Mouse (Mus musculus): ENCODE measurements around the gene Paqr4. TPM values are rescaled to one million over a fixed set of nuclear protein-coding genes. Genes with fewer than 3 reads are reported as not detected.

The Paqr4 gene
- total RNA-seq, 2 experiments from 2014 or later: 5.7 to 9.1 TPM

- DNase-seq: no peak
- intact Hi-C loops (cut with DNase I; ENCODE audit: low total_unique reads): no loop called here
These were observed 16.9 kb upstream of the Paqr4 start for GRCm38 (mm10) chr17:23757581-23757980.

- DNase-seq: no peak
- intact Hi-C loops (cut with DNase I; ENCODE audit: low total_unique reads): no loop called here
These were observed 15.0 kb upstream of the Paqr4 start for GRCm38 (mm10) chr17:23755689-23756088.

DNA sequence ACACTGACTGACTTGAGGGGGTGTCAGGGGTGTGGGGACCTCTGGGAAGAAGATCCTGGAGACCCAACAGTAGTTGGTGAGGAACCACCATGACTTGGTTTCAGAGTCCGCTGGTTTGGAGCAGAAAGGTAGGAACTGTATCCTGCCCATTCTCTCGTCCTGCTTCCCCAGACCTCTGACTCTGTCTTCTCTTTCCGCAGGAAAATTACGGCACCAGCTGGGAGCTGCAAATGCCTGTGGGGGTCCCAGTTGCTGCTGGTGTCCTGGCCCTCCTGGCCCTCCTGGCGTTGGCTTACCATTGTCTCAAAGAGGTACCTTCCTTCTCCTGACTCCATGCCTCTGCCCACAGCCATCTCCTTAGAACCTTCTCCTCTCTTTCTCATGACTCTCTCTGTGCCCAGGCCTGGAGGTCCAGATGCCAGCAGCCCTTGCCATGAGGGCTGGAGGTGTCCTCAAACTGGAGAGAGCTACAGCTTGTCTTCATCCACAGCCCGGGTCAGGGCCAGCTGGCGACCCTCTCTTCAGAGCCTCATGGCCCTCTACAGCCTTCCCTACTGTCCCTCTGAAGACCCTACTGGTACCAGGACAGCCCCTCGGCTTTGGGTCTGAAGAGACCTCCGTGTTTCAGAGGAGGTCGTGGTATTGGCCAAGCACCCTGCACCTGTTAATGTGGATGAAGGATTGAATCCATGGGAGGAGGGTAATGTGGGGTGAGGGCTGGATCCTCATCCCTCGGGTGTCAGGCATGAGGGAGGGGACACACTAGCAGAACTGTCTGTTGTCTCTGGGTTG lies 8.9 kb upstream of the Paqr4 start:
- intact Hi-C loops (cut with DNase I; ENCODE audit: low total_unique reads): no loop called here
- DNase-seq: no peak

GRCm38 (mm10) chr17:23748631-23749391 lies 8.1 kb upstream of the Paqr4 start:
- no peak for DNase-seq
- intact Hi-C loops (cut with DNase I; ENCODE audit: low total_unique reads): no loop called here

- intact Hi-C loops (cut with DNase I; ENCODE audit: low total_unique reads): no loop called here
- DNase-seq: no peak
These were observed 7.4 kb upstream of the Paqr4 start for GRCm38 (mm10) chr17:23748026-23748425.

DNA sequence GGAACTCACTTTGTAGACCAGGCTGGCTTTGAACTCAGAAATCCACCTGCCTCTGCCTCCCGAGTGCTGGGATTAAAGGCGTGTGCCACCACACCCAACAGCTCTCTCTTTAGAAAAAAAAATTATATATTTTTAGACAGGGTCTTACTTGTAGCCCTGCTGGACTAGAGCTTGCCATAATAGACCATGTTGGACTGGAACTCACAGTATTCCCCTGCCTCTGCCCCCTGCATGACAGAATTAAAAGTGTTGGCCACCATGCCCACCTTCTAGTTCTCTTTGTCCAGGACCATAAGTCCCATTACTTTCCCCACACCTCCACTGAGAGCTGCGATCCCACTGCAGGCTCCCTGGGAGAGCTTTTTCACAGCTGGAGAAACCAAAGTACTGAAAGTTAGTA lies 6.8 kb upstream of the Paqr4 start:
- DNase-seq: no peak
- intact Hi-C loops (cut with DNase I; ENCODE audit: low total_unique reads): no loop called here

GRCm38 (mm10) chr17:23746767-23747166 lies 6.1 kb upstream of the Paqr4 start:
- DNase-seq: no peak
- intact Hi-C loops (cut with DNase I; ENCODE audit: low total_unique reads): no loop called here

DNA sequence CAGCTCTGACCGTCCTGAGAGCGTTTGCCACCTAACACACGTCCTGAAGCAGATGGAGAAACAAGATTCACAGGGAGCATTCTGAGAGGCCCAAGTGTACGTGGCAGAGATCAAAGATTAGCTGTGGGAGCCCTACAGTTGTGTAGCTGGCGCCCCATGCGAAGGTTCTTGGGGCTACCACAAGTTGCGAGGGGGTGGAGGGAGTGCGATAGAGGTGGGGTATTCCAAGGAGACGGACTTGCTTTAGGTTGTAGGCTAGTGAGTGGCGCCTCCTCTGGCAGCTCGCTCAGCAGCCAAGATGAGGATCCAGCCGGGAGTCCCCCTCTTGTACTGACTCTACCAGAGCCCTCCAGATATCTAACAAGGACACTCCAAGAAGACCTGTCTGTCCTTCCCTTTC lies 5.6 kb upstream of the Paqr4 start:
- no peak for DNase-seq
- intact Hi-C loops (cut with DNase I; ENCODE audit: low total_unique reads): no loop called here

DNA sequence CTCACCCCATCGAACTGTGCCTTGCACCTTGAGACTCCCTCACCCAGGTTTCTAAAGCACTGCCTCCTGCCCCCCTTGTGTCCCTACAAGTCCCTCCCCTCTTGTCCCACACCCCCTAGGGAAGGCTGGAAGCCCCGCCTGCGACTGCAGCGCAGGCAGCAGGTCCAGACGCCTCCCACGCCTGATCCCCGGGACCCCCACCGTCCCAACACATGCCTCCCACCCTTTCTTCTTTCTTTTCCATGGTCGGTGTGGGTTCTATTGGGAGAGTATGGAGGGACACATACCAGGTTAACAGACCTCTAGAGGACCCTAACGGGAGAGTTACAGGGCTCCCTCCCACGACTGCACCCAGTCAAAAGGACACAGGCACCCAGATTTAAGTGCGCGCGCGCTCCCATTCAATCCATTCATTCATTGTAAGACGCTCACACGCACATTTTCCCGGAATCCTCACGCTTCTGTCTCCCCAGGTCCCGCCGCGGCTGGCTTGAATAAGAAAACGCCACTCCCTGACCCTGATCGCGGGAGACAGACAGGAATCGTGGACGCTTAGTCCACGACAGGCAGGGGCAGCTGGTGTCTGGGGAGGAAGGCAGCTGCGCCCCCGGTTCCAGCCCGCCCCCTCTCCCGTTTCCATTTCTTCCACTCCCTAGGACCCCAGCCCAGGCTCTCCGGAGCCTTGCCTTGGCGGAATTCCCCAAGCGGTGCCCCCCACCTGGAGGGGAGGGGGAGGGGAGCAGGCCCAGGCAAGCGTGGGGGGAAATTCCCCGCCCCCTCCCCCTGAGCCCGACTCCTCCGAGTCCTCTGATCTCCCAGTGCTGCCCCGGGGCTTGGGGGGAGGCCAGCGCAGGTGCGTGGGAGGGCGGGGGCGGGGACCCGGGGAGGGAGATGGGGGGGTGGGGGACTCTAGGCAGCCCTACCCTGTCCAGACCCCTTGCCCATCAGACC lies 4.9 kb upstream of the Paqr4 start, which contains the start of gene Kremen2:
Gene Kremen2, minus strand, starts transcription at position 533 of the 951 bp plus-strand sequence.
- intact Hi-C loops (cut with DNase I; ENCODE audit: low total_unique reads): no loop called here
- no peak for DNase-seq

GRCm38 (mm10) chr17:23744651-23745050 lies 4.0 kb upstream of the Paqr4 start:
- DNase-seq: no peak
- intact Hi-C loops (cut with DNase I; ENCODE audit: low total_unique reads): no loop called here

GRCm38 (mm10) chr17:23744076-23744475 lies 3.4 kb upstream of the Paqr4 start:
- intact Hi-C loops (cut with DNase I; ENCODE audit: low total_unique reads): no loop called here
- DNase-seq: no peak

DNA sequence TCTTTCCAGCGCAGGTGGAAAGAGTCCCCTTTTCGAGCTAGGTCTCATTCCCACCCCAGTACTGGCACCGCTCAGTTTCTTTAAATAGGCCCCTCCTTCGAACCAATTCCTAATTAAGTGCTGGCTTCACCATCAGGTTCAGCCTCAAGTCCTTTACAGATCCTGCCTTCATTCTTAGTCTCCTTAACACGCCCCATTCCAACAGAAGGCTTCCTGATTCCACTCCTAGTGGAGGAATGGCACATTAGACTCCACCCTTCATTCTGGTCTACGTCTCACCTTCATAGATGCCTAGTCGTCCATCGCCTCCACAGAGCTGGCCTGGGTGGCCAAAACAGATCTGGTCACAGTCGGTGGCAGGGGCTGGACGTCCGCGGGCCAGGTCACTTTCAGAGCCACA lies 2.3 kb upstream of the Paqr4 start:
- intact Hi-C loops (cut with DNase I; ENCODE audit: low total_unique reads): no loop called here
- DNase-seq: no peak

GRCm38 (mm10) chr17:23742210-23742793 lies 1.6 kb upstream of the Paqr4 start:
- intact Hi-C loops (cut with DNase I; ENCODE audit: low total_unique reads): no loop called here
- DNase-seq: no peak

DNA sequence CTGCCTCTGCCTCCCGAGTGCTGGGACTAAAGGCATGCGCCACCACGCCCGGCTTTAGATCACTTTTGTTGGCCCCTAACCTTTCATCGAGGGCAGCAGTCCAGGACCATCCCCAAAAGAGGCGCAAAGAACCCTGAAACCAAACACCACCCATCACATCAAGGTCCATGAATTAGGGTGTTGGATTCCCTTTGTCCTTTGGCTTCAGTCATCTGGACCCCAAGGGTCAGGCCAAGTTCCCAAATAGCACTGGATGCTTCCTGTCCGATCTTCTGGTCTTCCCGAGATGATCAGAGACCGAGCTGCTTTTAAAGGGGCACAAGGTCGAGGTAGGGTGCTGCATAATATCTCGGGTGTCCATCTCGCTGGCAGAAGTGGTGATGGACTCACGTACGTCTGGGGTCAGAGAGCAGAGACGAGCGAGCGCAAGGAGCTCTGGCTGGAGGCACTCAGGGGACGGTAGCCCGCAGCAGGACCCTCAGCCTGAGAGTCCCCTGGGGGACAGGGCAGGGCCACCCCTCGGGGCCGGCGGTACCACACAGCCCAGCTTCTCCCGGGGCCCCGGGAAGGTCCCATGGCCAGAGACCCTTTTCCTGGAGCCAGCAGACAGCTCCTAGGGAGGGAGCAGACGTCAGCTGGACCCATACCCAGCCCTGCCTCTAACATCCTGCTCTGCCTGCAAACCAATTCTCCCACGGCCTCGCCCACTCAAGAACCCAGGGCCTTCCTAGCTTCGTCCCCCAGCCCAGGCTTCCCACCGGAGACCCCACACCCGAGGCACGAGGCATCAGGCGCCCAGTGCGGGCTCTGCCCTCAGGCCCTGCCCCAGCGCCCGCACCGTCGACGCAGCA lies 917 bp upstream of the Paqr4 start:
- DNase-seq: no peak
- intact Hi-C loops (cut with DNase I; ENCODE audit: low total_unique reads): no loop called here

GRCm38 (mm10) chr17:23740136-23740584 lies 507 bp downstream of the Paqr4 start:
- peak; percentile 89 for DNase-seq
- intact Hi-C loops (cut with DNase I; ENCODE audit: low total_unique reads): no loop called here

DNA sequence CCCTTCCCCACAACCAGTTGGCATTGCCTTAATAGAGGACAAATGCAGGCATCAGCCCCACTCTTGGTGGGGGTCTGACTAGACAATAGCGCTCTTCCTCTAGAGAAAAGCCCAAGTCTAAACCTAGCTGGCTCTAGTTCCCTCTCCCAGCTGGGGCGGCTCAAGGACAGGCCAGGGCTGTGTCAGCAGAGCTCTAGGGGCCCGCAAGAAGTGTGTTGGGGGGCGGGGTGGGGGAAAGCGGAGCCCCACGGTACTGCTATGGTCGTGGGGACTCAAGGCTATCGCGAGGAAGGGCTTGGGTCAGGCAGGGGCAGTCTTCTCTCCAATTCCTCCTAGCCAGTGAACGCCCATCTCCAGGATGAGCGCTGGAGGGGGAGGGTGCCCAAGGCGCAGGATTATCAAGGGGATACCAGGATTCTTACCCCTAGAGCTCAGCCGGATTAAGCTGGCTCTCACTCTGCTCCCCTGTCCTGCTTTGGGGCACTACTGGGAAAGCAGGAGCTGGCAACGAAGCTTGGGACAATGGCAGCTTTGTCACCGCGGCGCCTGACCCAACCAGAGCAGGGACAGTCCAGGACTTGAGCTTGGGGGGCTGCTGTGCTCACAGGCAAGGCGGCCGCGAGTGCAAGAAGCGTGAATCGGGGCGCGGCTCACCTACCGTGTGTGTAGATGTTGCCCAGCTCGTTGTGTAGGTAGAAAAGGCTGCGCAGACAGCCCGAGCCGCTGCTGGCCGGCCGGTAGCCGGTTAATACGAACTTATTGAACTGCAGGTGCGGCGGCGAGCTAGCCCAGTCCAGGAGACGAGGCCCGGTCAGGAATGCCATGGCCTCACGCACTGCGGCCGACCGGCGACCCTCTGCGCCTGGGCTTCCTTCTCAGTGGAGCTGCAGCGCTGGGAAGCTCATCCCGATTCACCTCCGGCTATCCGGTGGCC lies 1.2 kb downstream of the Paqr4 start:
- DNase-seq: no peak
- intact Hi-C loops (cut with DNase I; ENCODE audit: low total_unique reads): no loop called here

DNA sequence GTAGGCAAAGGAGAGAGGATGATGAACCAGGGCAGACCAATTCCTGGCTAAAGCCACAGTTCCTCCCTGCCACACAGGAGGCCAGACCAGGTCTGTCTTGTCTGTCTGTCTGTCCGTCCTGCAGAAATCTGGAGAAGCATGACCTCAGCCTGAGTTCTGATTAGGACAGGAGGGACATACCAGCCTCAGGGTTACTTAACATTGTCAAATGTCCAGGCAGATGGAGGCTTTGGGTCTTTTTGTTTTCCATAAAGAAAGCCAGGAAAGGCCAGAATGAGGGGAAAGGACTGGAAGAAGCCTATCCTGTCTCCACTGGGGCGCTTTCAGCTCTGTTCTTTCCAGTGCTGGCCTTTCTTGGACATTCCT lies 1.8 kb downstream of the Paqr4 start:
- DNase-seq: no peak
- intact Hi-C loops (cut with DNase I; ENCODE audit: low total_unique reads): no loop called here
